Comparison of ENCODE assay signal across 26 mouse cellular contexts in the genomic region with DNA sequence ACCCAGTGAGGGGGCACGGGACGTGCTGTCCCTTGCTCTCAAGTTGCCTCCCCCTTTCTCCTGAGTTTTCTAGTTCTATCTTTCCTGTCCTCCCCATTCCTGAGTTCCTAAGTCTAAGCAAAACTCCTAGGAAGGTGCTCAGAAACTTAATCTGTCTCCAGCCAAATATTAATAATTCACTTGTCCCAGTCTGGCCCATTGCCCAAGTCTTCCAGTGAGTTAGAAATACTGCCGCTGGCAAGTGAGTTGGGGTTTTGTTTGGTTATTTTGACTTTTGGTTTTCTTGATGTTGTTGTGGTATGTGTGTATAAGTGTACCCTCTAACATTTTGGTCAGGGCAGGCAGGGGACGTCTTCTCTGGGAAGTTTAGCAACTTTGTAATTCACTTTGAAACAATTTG. TPM values are rescaled to one million over a fixed set of nuclear protein-coding genes. Genes with fewer than 3 reads are reported as not detected.
DNase-seq lines count a peak whose midpoint lies in the region; ATAC-seq and TF ChIP-seq lines count a peak whose summit lies in the region.
"Had no signal": no experiment of that assay in that cellular context is flagged by ENCODE, and none has a peak within 500 bp of the region (broad histone marks: within the 10 kb centered on the region; RNA-seq: fewer than 3 reads in every experiment).

No protein-coding gene starts in this region.

- WGBS in liver, adult 2 months: 70% methylated on average over 4 of the region's 4 CpGs
- WGBS in liver, embryonic 11.5 days: 86% methylated on average over 4 of the region's 4 CpGs

- no peak for TF ChIP-seq CTCF in liver, adult 2 months (IDR thresholded peaks at IDR 0.05; ENCODE audit: low read depth, low read length)

- H3K4me3 ChIP-seq in liver, adult 2 months (ENCODE audit: insufficient read depth, low read depth, low read length): no peak overlapping the region
- H3K4me3 ChIP-seq in liver, embryonic 11.5 days (ENCODE audit: low read depth, low read length): no peak overlapping the region
- H3K4me3 ChIP-seq: embryonic facial prominence, embryonic 12.5 days; heart, embryonic 12.5 days; left cerebral cortex, adult 2 months; neural tube, embryonic 13.5 days had no signal

- H3K9me3 ChIP-seq in liver, embryonic 11.5 days (ENCODE audit: control insufficient read depth, low read length): peaks cover 3% of the 10 kb centered on the region; the same call in 1 of the 2 replicates
- H3K9me3 ChIP-seq: neural tube, embryonic 13.5 days had no signal

- no peak overlapping the region for H3K27ac ChIP-seq in liver, adult 2 months (replicated peaks; ENCODE audit: insufficient read depth, low read depth, low read length)
- no peak overlapping the region for H3K27ac ChIP-seq in liver, embryonic 11.5 days (ENCODE audit: low read depth, low read length)
- H3K27ac ChIP-seq: embryonic facial prominence, embryonic 12.5 days; hindbrain, embryonic 10.5 days; hindbrain, postnatal 0 days; left cerebral cortex, adult 2 months; neural tube, embryonic 13.5 days had no signal

- peak; percentile 49 for DNase-seq in adrenal gland, postnatal 25 days
- DNase-seq in adrenal gland, adult 2 months: no peak
- peak; percentile 24 for DNase-seq in liver, adult 2 months (ENCODE audit: extremely low read depth, low read depth, low spot score)
- no peak for DNase-seq in liver, embryonic 11.5 days (ENCODE audit: low spot score)
- peak; percentile 57 for DNase-seq in adipocyte (ENCODE audit: low spot score)
- peak; percentile 65 for DNase-seq in kidney, postnatal 14 days
- no peak for DNase-seq in lung, postnatal 36 days
- DNase-seq: cerebellum, postnatal 10 days; forebrain, postnatal 0 days; gastrocnemius, postnatal 14 days; heart, adult 11 months; heart, postnatal 10 days; lung, adult 2 months; lung, postnatal 14 days; thymus, adult 2 months had no signal

- no peaks in the 10 kb centered on the region for H3K27me3 ChIP-seq in liver, adult 2 months (ENCODE audit: control insufficient read depth, insufficient read depth, low read length)
- peaks cover 4% of the 10 kb centered on the region; the same call in 1 of the 2 replicates for H3K27me3 ChIP-seq in liver, embryonic 11.5 days (replicated peaks; ENCODE audit: control insufficient read depth, insufficient read depth, low read length)
- H3K27me3 ChIP-seq: embryonic facial prominence, embryonic 12.5 days; heart, embryonic 12.5 days had no signal

- no peaks in the 10 kb centered on the region for H3K36me3 ChIP-seq in liver, adult 2 months (ENCODE audit: control insufficient read depth, insufficient read depth, low read length)
- H3K36me3 ChIP-seq in liver, embryonic 11.5 days (ENCODE audit: control insufficient read depth, insufficient read depth, low read length): 0 out of 2 replicates have a peak, but pooled peaks cover 3% of the 10 kb centered on the region
- H3K36me3 ChIP-seq: embryonic facial prominence, embryonic 12.5 days had no signal

- no peak overlapping the region for H3K9ac ChIP-seq in liver, adult 2 months (ENCODE audit: low read depth, low read length)
- no peak overlapping the region for H3K9ac ChIP-seq in liver, embryonic 11.5 days (ENCODE audit: low read depth, low read length)
- H3K9ac ChIP-seq: embryonic facial prominence, embryonic 12.5 days; forebrain, postnatal 0 days; neural tube, embryonic 13.5 days had no signal

- TF ChIP-seq POLR2A in liver, adult 2 months (IDR thresholded peaks at IDR 0.05; ENCODE audit: extremely low read depth, insufficient read depth, low read length): no peak

- peaks cover 13% of the 10 kb centered on the region for H3K4me1 ChIP-seq in liver, adult 2 months (ENCODE audit: control insufficient read depth, insufficient read depth, low read length)
- H3K4me1 ChIP-seq in liver, embryonic 11.5 days (replicated peaks; ENCODE audit: control insufficient read depth, insufficient read depth, low read length): 0 out of 2 replicates have a peak, but pooled peaks cover 4% of the 10 kb centered on the region

- peaks cover 21% of the 10 kb centered on the region; the same call in 1 of the 2 replicates for H3K79me2 ChIP-seq in liver, adult 2 months (ENCODE audit: control insufficient read depth, insufficient read depth, low read length)

- no peak overlapping the region; the same call in 1 of the 2 replicates for H3K4me2 ChIP-seq in liver, embryonic 11.5 days
- H3K4me2 ChIP-seq: embryonic facial prominence, embryonic 12.5 days; heart, embryonic 12.5 days had no signal

- no peak for ATAC-seq in liver, embryonic 11.5 days (replicated peaks; ENCODE audit: low FRiP score)
- ATAC-seq: CD4-positive, CD25-positive, alpha-beta regulatory T cell, adult 4 months; forebrain, postnatal 0 days; hindbrain, postnatal 0 days; intestine, embryonic 16.5 days; midbrain, embryonic 16.5 days had no signal

RNA-seq across cellular contexts. Expression of gene Fbxo46, which starts 2.0 kb away (rescaled TPM):
- total RNA-seq in adrenal gland, postnatal 25 days (2021): 11.7 and 15.1 TPM in 2 replicates
- 10 to 100 TPM; 11.9 to 12.8 TPM for total RNA-seq in adrenal gland, adult 2 months (2021)
- polyA plus RNA-seq in adrenal gland, adult 2 months (2012; rRNA removed): 12.8 and 13.5 TPM in 2 replicates
- 2.4 and 3.2 TPM in 2 replicates for total RNA-seq in liver, adult 2 months (2014; rRNA removed)
- polyA plus RNA-seq in liver, adult 2 months (2012; rRNA removed): 4.3 and 5.0 TPM in 2 replicates
- polyA plus RNA-seq in liver, embryonic 11.5 days (2014; fragmentation: Nextera tagmentation; extraction: Ambion mirVana): 9.9 TPM in 2 replicates

RNA-seq across cellular contexts. Expression of gene Gm4969, which starts 3.5 kb away (rescaled TPM):
- 0.09 TPM in 1 of 2 replicates, not detected in the other for total RNA-seq in adrenal gland, postnatal 25 days (2021)
- not detected for total RNA-seq in adrenal gland, adult 2 months (2021)
- polyA plus RNA-seq in adrenal gland, adult 2 months (2012; rRNA removed): 0.04 TPM in 1 of 2 replicates, not detected in the other
- 0.09 TPM in 1 of 2 replicates, not detected in the other for total RNA-seq in liver, adult 2 months (2014; rRNA removed)
- 0.02 TPM in 1 of 2 replicates, not detected in the other for polyA plus RNA-seq in liver, adult 2 months (2012; rRNA removed)
- 1.2 and 1.9 TPM in 2 replicates for polyA plus RNA-seq in liver, embryonic 11.5 days (2014; fragmentation: Nextera tagmentation; extraction: Ambion mirVana)
- total RNA-seq: gastrocnemius, postnatal 14 days had no signal
- polyA plus RNA-seq: CD4-positive, CD25-positive, alpha-beta regulatory T cell, adult 4 months; lung, adult 2 months; myocyte; spleen, adult 2 months had no signal

RNA-seq across cellular contexts. Expression of gene Six5, which starts 27.3 kb away (rescaled TPM):
- total RNA-seq in adrenal gland, postnatal 25 days (2021): 21.8 and 26.1 TPM in 2 replicates
- 10 to 100 TPM; 12.6 to 16.1 TPM for total RNA-seq in adrenal gland, adult 2 months (2021)
- 77.3 and 86.0 TPM in 2 replicates for polyA plus RNA-seq in adrenal gland, adult 2 months (2012; rRNA removed)
- total RNA-seq in liver, adult 2 months (2014; rRNA removed): 1.8 and 2.3 TPM in 2 replicates
- polyA plus RNA-seq in liver, adult 2 months (2012; rRNA removed): 5.2 and 8.7 TPM in 2 replicates
- polyA plus RNA-seq in liver, embryonic 11.5 days (2014; fragmentation: Nextera tagmentation; extraction: Ambion mirVana): 3.7 and 4.3 TPM in 2 replicates

RNA-seq across cellular contexts. Expression of gene Qpctl, which starts 27.4 kb away (rescaled TPM):
- 15.4 and 20.3 TPM in 2 replicates for total RNA-seq in adrenal gland, postnatal 25 days (2021)
- total RNA-seq in adrenal gland, adult 2 months (2021): 10 to 100 TPM; 14.0 to 21.2 TPM
- 24.6 and 26.3 TPM in 2 replicates for polyA plus RNA-seq in adrenal gland, adult 2 months (2012; rRNA removed)
- total RNA-seq in liver, adult 2 months (2014; rRNA removed): 4.3 and 6.3 TPM in 2 replicates
- 8.9 and 11.7 TPM in 2 replicates for polyA plus RNA-seq in liver, adult 2 months (2012; rRNA removed)
- polyA plus RNA-seq in liver, embryonic 11.5 days (2014; fragmentation: Nextera tagmentation; extraction: Ambion mirVana): 7.5 and 9.5 TPM in 2 replicates

RNA-seq across cellular contexts. Expression of gene Snrpd2, which starts 27.8 kb away (rescaled TPM):
- total RNA-seq in adrenal gland, postnatal 25 days (2021): 90.5 and 99.0 TPM in 2 replicates
- total RNA-seq in adrenal gland, adult 2 months (2021): 10 to 100 TPM; 78.3 to 93.6 TPM
- 5.3 and 7.9 TPM in 2 replicates for polyA plus RNA-seq in adrenal gland, adult 2 months (2012; rRNA removed)
- 28.4 and 29.4 TPM in 2 replicates for total RNA-seq in liver, adult 2 months (2014; rRNA removed)
- polyA plus RNA-seq in liver, adult 2 months (2012; rRNA removed): 16.4 and 17.7 TPM in 2 replicates
- polyA plus RNA-seq in liver, embryonic 11.5 days (2014; fragmentation: Nextera tagmentation; extraction: Ambion mirVana): 140 and 158 TPM in 2 replicates

Comparison
In these comparisons a context has a peak if more than half of its experiments do, and no peak if none do; other contexts are left out.
1. DNase-seq: peak in adrenal gland, postnatal 25 days (single experiment), liver, adult 2 months (single experiment), adipocyte (single experiment) and kidney, postnatal 14 days (single experiment); none in adrenal gland, adult 2 months (single experiment), liver, embryonic 11.5 days (single experiment) and lung, postnatal 36 days (single experiment).